8 mouse cellular contexts compared by ENCODE assay signal in the genomic region with DNA sequence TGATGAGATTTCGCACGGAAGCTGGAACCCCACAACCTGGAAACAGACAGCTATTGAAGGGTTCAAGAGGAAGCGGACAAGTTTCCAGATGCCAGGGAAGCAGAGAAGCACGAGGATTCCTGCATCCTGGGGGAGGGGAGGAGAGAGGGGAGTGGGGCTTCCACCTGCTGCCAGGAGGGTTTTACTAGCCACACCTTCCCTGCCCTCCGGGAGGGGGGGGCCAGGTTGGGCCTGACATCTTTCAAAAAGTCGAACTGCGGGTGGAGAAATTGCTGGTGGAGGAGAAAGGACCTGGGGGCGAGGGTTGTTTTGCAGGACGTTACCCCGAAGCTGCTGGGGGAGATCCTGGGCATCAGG. TPM values are rescaled to one million over a fixed set of nuclear protein-coding genes. Genes with fewer than 3 reads are reported as not detected.
DNase-seq lines count a peak whose midpoint lies in the region; ATAC-seq and TF ChIP-seq lines count a peak whose summit lies in the region.

No protein-coding gene starts in this region.

- no peak for TF ChIP-seq CTCF in kidney, adult 2 months (conservative IDR thresholded peaks at IDR 0.05; ENCODE audit: insufficient read depth, insufficient read length, low read depth, low read length)
- no peak for TF ChIP-seq CTCF in G1E (IDR thresholded peaks at IDR 0.05; ENCODE audit: low read depth, low read length)
- no peak for TF ChIP-seq CTCF in olfactory bulb, adult 2 months (IDR thresholded peaks at IDR 0.05; ENCODE audit: insufficient read depth, low read depth, low read length)

- ATAC-seq in G1E (ENCODE audit: extremely low read depth, insufficient number of reproducible peaks, low FRiP score, poor library complexity, severe bottlenecking), result no peak
- ATAC-seq in embryonic facial prominence, embryonic 13.5 days (ENCODE audit: insufficient number of reproducible peaks, insufficient read depth, low FRiP score, low TSS enrichment, low read depth), result peak; percentile 18; the same call in 1 of the 2 replicates

- no peak for DNase-seq in kidney, adult 2 months
- DNase-seq in kidney, adult 11 months, result no peak
- DNase-seq in G1E (ENCODE audit: low spot score), result peak; percentile 18
- peak; percentile 39 for DNase-seq in kidney, postnatal 10 days
- no peak for DNase-seq in thymus, postnatal 25 days
- no peak for DNase-seq in c-Kit-positive CD71-positive TER-119-positive erythroid progenitor cells, embryonic 14.5 days (ENCODE audit: low spot score)

- peak overlapping the region; percentile 93 for H3K4me2 ChIP-seq in embryonic facial prominence, embryonic 13.5 days

- peak overlapping the region; percentile 53; the same call in 1 of the 2 replicates for H3K27ac ChIP-seq in kidney, adult 2 months (ENCODE audit: insufficient read depth, low read depth, low read length)
- H3K27ac ChIP-seq in embryonic facial prominence, embryonic 13.5 days, result no peak overlapping the region
- H3K27ac ChIP-seq in olfactory bulb, adult 2 months (ENCODE audit: insufficient read depth, low read depth, low read length), result 0 out of 2 replicates have a peak overlapping the region, but pooled peaks have one; percentile 60

- H3K9ac ChIP-seq in embryonic facial prominence, embryonic 13.5 days, result peak overlapping the region; percentile 85

- H3K4me1 ChIP-seq in kidney, adult 2 months (ENCODE audit: control insufficient read depth, insufficient read depth, low read length), result 0 out of 2 replicates have a peak, but pooled peaks cover 4% of the 10 kb centered on the region
- H3K4me1 ChIP-seq in G1E (ENCODE audit: insufficient read depth, low read depth, low read length), result peaks cover 41% of the 10 kb centered on the region
- peaks cover 11% of the 10 kb centered on the region; the same call in 1 of the 2 replicates for H3K4me1 ChIP-seq in embryonic facial prominence, embryonic 13.5 days
- H3K4me1 ChIP-seq in olfactory bulb, adult 2 months (ENCODE audit: control insufficient read depth, insufficient read depth, low read length), result peaks cover 11% of the 10 kb centered on the region

- H3K4me3 ChIP-seq in kidney, adult 2 months (ENCODE audit: insufficient read depth, low read depth, low read length), result peak overlapping the region; percentile 81
- peak overlapping the region; percentile 79 for H3K4me3 ChIP-seq in G1E (ENCODE audit: low read depth, low read length)
- peak overlapping the region; percentile 75 for H3K4me3 ChIP-seq in embryonic facial prominence, embryonic 13.5 days
- peak overlapping the region; percentile 100 for H3K4me3 ChIP-seq in olfactory bulb, adult 2 months (ENCODE audit: insufficient read depth, low read depth, low read length)

- no peak for TF ChIP-seq POLR2A in kidney, adult 2 months (IDR thresholded peaks at IDR 0.05; ENCODE audit: low read depth, low read length)
- TF ChIP-seq POLR2A in olfactory bulb, adult 2 months (IDR thresholded peaks at IDR 0.05; ENCODE audit: insufficient read depth, low read depth, low read length), result no peak

- no peaks in the 10 kb centered on the region for H3K9me3 ChIP-seq in G1E (replicated peaks)
- no peaks in the 10 kb centered on the region for H3K9me3 ChIP-seq in embryonic facial prominence, embryonic 13.5 days

- no peaks in the 10 kb centered on the region for H3K27me3 ChIP-seq in kidney, adult 2 months (replicated peaks; ENCODE audit: control insufficient read depth, insufficient read depth, low read length)
- H3K27me3 ChIP-seq in G1E (ENCODE audit: insufficient read depth, low read length), result no peaks in the 10 kb centered on the region
- no peaks in the 10 kb centered on the region for H3K27me3 ChIP-seq in embryonic facial prominence, embryonic 13.5 days

- no peaks in the 10 kb centered on the region for H3K36me3 ChIP-seq in kidney, adult 2 months (ENCODE audit: control insufficient read depth, insufficient read depth, low read length)
- no peaks in the 10 kb centered on the region for H3K36me3 ChIP-seq in G1E (replicated peaks)
- H3K36me3 ChIP-seq in embryonic facial prominence, embryonic 13.5 days, result no peaks in the 10 kb centered on the region

- 16% methylated on average over 10 of the region's 10 CpGs for WGBS in kidney, adult 2 months
- 3% methylated on average over 10 of the region's 10 CpGs for WGBS in embryonic facial prominence, embryonic 13.5 days
- 13% methylated on average over 10 of the region's 10 CpGs for WGBS in olfactory bulb, adult 2 months

RNA-seq across cellular contexts. Expression of gene Rcan3, which starts 0.6 kb away (rescaled TPM):
- polyA plus RNA-seq in kidney, adult 2 months (2012; rRNA removed), result 13.2 and 13.4 TPM in 2 replicates
- total RNA-seq in G1E (2014; fragmentation: Nextera tagmentation), result 10.6 and 13.2 TPM in 2 replicates
- 7.8 and 8.6 TPM in 2 replicates for total RNA-seq in G1E (2017)
- 20.1 and 26.2 TPM in 2 replicates for polyA plus RNA-seq in G1E (2012)
- polyA plus RNA-seq in embryonic facial prominence, embryonic 13.5 days (2015; fragmentation: Nextera tagmentation; extraction: Ambion mirVana), result 14.0 and 15.1 TPM in 2 replicates
- polyA plus RNA-seq in olfactory bulb, adult 2 months (2012; ENCODE audit: insufficient read depth, insufficient read length, low replicate concordance, missing spikeins), result not detected in 2 replicates

RNA-seq across cellular contexts. Expression of gene Ncmap, which starts 35.0 kb away (rescaled TPM):
- 0.75 and 0.88 TPM in 2 replicates for polyA plus RNA-seq in kidney, adult 2 months (2012; rRNA removed)
- not detected in 2 replicates for total RNA-seq in G1E (2014; fragmentation: Nextera tagmentation)
- not detected in 2 replicates for total RNA-seq in G1E (2017)
- 0.43 TPM in 1 of 2 replicates, not detected in the other for polyA plus RNA-seq in G1E (2012)
- polyA plus RNA-seq in embryonic facial prominence, embryonic 13.5 days (2015; fragmentation: Nextera tagmentation; extraction: Ambion mirVana), result 6.0 and 7.0 TPM in 2 replicates
- not detected in 2 replicates for polyA plus RNA-seq in olfactory bulb, adult 2 months (2012; ENCODE audit: insufficient read depth, insufficient read length, low replicate concordance, missing spikeins)

Comparison
In these comparisons a context has a peak if more than half of its experiments do, and no peak if none do; other contexts are left out.
1. DNase-seq: peak in G1E (single experiment) and kidney, postnatal 10 days (single experiment); none in kidney, adult 2 months (single experiment), kidney, adult 11 months (single experiment), thymus, postnatal 25 days (single experiment) and c-Kit-positive CD71-positive TER-119-positive erythroid progenitor cells, embryonic 14.5 days (single experiment).
2. Peak in every context shown above with its lines, with median percentiles within 50 percentile points of each other: H3K4me3 ChIP-seq.